Mouse (Mus musculus) limb, embryonic 11.5 days (tissue): ENCODE measurements around the gene Zfp507. TPM values are rescaled to one million over a fixed set of nuclear protein-coding genes. Genes with fewer than 3 reads are reported as not detected.

Experiments used
- ATAC-seq: fragments of 200-750 bp; cut with Nextera tagmentation; 2 replicates; pipeline ENCODE4 v1.8.0; 2017; ENCODE audit warnings: low read depth; ENCODE audit not compliant: insufficient number of reproducible peaks, low FRiP score, low TSS enrichment
- DNase-seq: peaks from one replicate; pipeline ENCODE4 v3.0.0-alpha.2; 2015; ENCODE audit warnings: low spot score
- H3K27ac ChIP-seq: fragments of 300-500 bp; sonication (generic); replicated peaks from 2 replicates; pipeline ENCODE4 v1.5.1; 2014; ENCODE audit warnings: low read depth, mild to moderate bottlenecking, low read length
- H3K27me3 ChIP-seq: fragments of 300-500 bp; sonication (generic); 2 replicates; pipeline ENCODE4 v1.6.1; 2014; ENCODE audit warnings: mild to moderate bottlenecking, low read length, mixed read lengths; ENCODE audit not compliant: control insufficient read depth, insufficient read depth
- H3K36me3 ChIP-seq: fragments of 300-500 bp; sonication (generic); 2 replicates; pipeline ENCODE4 v1.6.1; 2014; ENCODE audit warnings: mild to moderate bottlenecking, low read length, moderate library complexity, mixed read lengths; ENCODE audit not compliant: control insufficient read depth, insufficient read depth
- H3K4me1 ChIP-seq: fragments of 300-500 bp; sonication (generic); 2 replicates; pipeline ENCODE4 v1.6.1; 2014; ENCODE audit warnings: low read length, mixed read lengths; ENCODE audit not compliant: control insufficient read depth, insufficient read depth
- H3K4me2 ChIP-seq: fragments of 300-500 bp; sonication (generic); 2 replicates; pipeline ENCODE4 v1.6.1; 2014; ENCODE audit warnings: low read depth, mild to moderate bottlenecking, moderate library complexity; ENCODE audit not compliant: severe bottlenecking
- H3K4me3 ChIP-seq: fragments of 300-500 bp; sonication (generic); 2 replicates; pipeline ENCODE4 v1.5.1; 2014; ENCODE audit warnings: low read depth, low read length
- H3K9ac ChIP-seq: fragments of 300-500 bp; sonication (generic); 2 replicates; pipeline ENCODE4 v1.6.1; 2014; ENCODE audit warnings: mild to moderate bottlenecking, low read length
- H3K9me3 ChIP-seq: fragments of 300-500 bp; sonication (generic); 2 replicates; pipeline ENCODE4 v1.6.1; 2016; ENCODE audit warnings: low read length; ENCODE audit not compliant: control insufficient read depth
- WGBS: fragments of 180-500 bp; shearing (Covaris S2); extraction: QIAGEN DNeasy Blood & Tissue Kit; methylation state at CpG from one replicate; pipeline ENCODE4 v1.1.7; 2014; 5-methylcytosine and 5-hydroxymethylcytosine counted together
- polyA plus RNA-seq: library from polyadenylated mRNA; unstranded; fragments of >200 nt; fragmentation: Nextera tagmentation; extraction: Ambion mirVana; gene quantifications from 2 replicates; pipeline ENCODE4 v1.2.1, GENCODE M21; 2014

The Zfp507 gene
- polyA plus RNA-seq, 1 experiment from 2014 or later, result 20.8 TPM

- no peak overlapping the region for H3K27ac ChIP-seq
- no peak overlapping the region for H3K4me2 ChIP-seq
- DNase-seq (no peak), ATAC-seq (no peak)
- H3K9me3 ChIP-seq, result no peaks in the 10 kb centered on the region
- H3K36me3 ChIP-seq, result peaks cover 15% of the 10 kb centered on the region; the same call in 1 of the 2 replicates
- no peaks in the 10 kb centered on the region for H3K4me1 ChIP-seq
- H3K9ac ChIP-seq, result no peak overlapping the region
- no peak overlapping the region for H3K4me3 ChIP-seq
- H3K27me3 ChIP-seq, result no peaks in the 10 kb centered on the region
Measured at GRCm38 (mm10) chr7:35771106-35771505, 31.7 kb downstream of the Zfp507 start.

GRCm38 (mm10) chr7:35770122-35770521 lies 32.7 kb downstream of the Zfp507 start:
- no peaks in the 10 kb centered on the region for H3K4me1 ChIP-seq
- H3K27me3 ChIP-seq, result no peaks in the 10 kb centered on the region
- peaks cover 8% of the 10 kb centered on the region; the same call in 1 of the 2 replicates for H3K36me3 ChIP-seq
- WGBS, result 84% methylated on average over 7 of the region's 7 CpGs
- no peak for DNase-seq
- ATAC-seq, result no peak
- H3K4me2 ChIP-seq, result no peak overlapping the region
- H3K9ac ChIP-seq, result no peak overlapping the region
- no peaks in the 10 kb centered on the region for H3K9me3 ChIP-seq
- no peak overlapping the region for H3K4me3 ChIP-seq
- no peak overlapping the region for H3K27ac ChIP-seq

- H3K4me2 ChIP-seq, result no peak overlapping the region
- no peak overlapping the region for H3K4me3 ChIP-seq
- H3K9me3 ChIP-seq, result no peaks in the 10 kb centered on the region
- no peaks in the 10 kb centered on the region for H3K27me3 ChIP-seq
- no peaks in the 10 kb centered on the region for H3K4me1 ChIP-seq
- DNase-seq, result no peak
- H3K36me3 ChIP-seq, result no peaks in the 10 kb centered on the region
- no peak overlapping the region for H3K27ac ChIP-seq
- no peak for ATAC-seq
- 93% methylated on average over 11 of the region's 11 CpGs for WGBS
- H3K9ac ChIP-seq, result no peak overlapping the region
Measured at GRCm38 (mm10) chr7:35764461-35764860, 38.3 kb downstream of the Zfp507 start.

- no peaks in the 10 kb centered on the region for H3K9me3 ChIP-seq
- H3K4me1 ChIP-seq, result no peaks in the 10 kb centered on the region
- no peak overlapping the region for H3K27ac ChIP-seq
- no peak overlapping the region for H3K4me2 ChIP-seq
- H3K4me3 ChIP-seq, result no peak overlapping the region
- no peak overlapping the region for H3K9ac ChIP-seq
- WGBS, result 70% methylated on average over 5 of the region's 5 CpGs
- DNase-seq, result no peak
- H3K36me3 ChIP-seq, result no peaks in the 10 kb centered on the region
- ATAC-seq, result no peak
- H3K27me3 ChIP-seq, result no peaks in the 10 kb centered on the region
Measured at GRCm38 (mm10) chr7:35761801-35762200, 41.0 kb downstream of the Zfp507 start.

- no peak for ATAC-seq
- H3K4me3 ChIP-seq, result no peak overlapping the region
- DNase-seq, result peak; percentile 49
- H3K27me3 ChIP-seq, result no peaks in the 10 kb centered on the region
- no peak overlapping the region for H3K4me2 ChIP-seq
- no peaks in the 10 kb centered on the region for H3K9me3 ChIP-seq
- no peak overlapping the region for H3K9ac ChIP-seq
- H3K36me3 ChIP-seq, result no peaks in the 10 kb centered on the region
- no peaks in the 10 kb centered on the region for H3K4me1 ChIP-seq
- WGBS, result 26% methylated on average over 2 of the region's 2 CpGs
- no peak overlapping the region for H3K27ac ChIP-seq
Measured at GRCm38 (mm10) chr7:35759602-35760001, 43.2 kb downstream of the Zfp507 start.

GRCm38 (mm10) chr7:35756510-35757440 lies 46.0 kb downstream of the Zfp507 start:
- H3K27ac ChIP-seq, result no peak overlapping the region
- ATAC-seq (no peak), DNase-seq (peak; percentile 41)
- H3K4me2 ChIP-seq, result no peak overlapping the region
- H3K4me3 ChIP-seq, result no peak overlapping the region
- H3K9me3 ChIP-seq, result no peaks in the 10 kb centered on the region
- H3K4me1 ChIP-seq, result peaks cover 3% of the 10 kb centered on the region; the same call in 1 of the 2 replicates
- no peaks in the 10 kb centered on the region for H3K27me3 ChIP-seq
- WGBS, result 38% methylated on average over 14 of the region's 14 CpGs
- H3K9ac ChIP-seq, result no peak overlapping the region
- H3K36me3 ChIP-seq, result no peaks in the 10 kb centered on the region

DNA sequence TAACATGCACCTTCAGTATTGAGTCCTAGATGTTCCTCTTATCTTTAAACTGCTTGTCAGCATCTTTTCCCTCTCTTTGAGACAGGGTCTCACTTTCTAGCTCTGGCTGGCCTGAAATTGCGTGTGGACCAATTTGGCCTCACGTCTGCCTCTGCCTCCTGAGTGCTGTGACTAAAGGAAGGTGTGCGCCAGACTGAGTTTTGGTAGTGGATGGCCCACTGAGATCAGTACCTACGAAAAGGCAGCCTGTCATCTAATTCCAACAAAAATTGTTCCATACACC lies 48.0 kb downstream of the Zfp507 start:
- Histone ChIP-seq H3K9me3 (no peaks in the 10 kb centered on the region), H3K36me3 (no peaks in the 10 kb centered on the region), H3K4me1 (peaks cover 3% of the 10 kb centered on the region; the same call in 1 of the 2 replicates), H3K27me3 (no peaks in the 10 kb centered on the region), H3K4me3 (peak overlapping the region; percentile 86), H3K4me2 (peak overlapping the region; percentile 84), H3K27ac (peak overlapping the region; percentile 9; the same call in 1 of the 2 replicates), H3K9ac (peak overlapping the region; percentile 73)
- WGBS, result 67% methylated on average over 4 of the region's 4 CpGs
- ATAC-seq, result no peak
- DNase-seq, result no peak

- WGBS, result 1% methylated on average over 68 of the region's 70 CpGs
- peak within 1 kb of the TSS; percentile 86 for H3K4me3 ChIP-seq
- peak within 1 kb of the TSS; percentile 73 for H3K9ac ChIP-seq
Measured at GRCm38 (mm10) chr7:35754033-35754885, 48.5 kb downstream of the Zfp507 start, which contains the start of gene Dpy19l3. Gene Dpy19l3, minus strand, starts transcription at chr7:35754454.

More at GRCm38 (mm10) chr7:35754033-35754885, 48.5 kb downstream of the Zfp507 start, which contains the start of gene Dpy19l3:
- no peaks in the 10 kb centered on the region for H3K9me3 ChIP-seq
- peak within 1 kb of the TSS; percentile 84 for H3K4me2 ChIP-seq
- peak; percentile 96 for ATAC-seq
- peaks cover 3% of the 10 kb centered on the region; the same call in 1 of the 2 replicates for H3K4me1 ChIP-seq
- H3K27ac ChIP-seq, result peak within 1 kb of the TSS; percentile 9; the same call in 1 of the 2 replicates
- peak; percentile 95 for DNase-seq
- H3K36me3 ChIP-seq, result no peaks in the 10 kb centered on the region
- H3K27me3 ChIP-seq, result no peaks in the 10 kb centered on the region
